Mouse (Mus musculus) forebrain, embryonic 16.5 days (tissue): ENCODE measurements around the gene Ttll6. TPM values are rescaled to one million over a fixed set of nuclear protein-coding genes. Genes with fewer than 3 reads are reported as not detected.
"Not testable (repeated sequence)": the region's sequence is repeated elsewhere in the genome, so short reads cannot be mapped to it uniquely, and the experiment has no call there.

Experiments used
- ATAC-seq: fragments of 200-750 bp; cut with Nextera tagmentation; 2 replicates; pipeline ENCODE4 v1.8.0; 2017; ENCODE audit warnings: mild to moderate bottlenecking, moderate library complexity
- H3K27ac ChIP-seq: fragments of 300-500 bp; sonication (generic); 2 replicates; pipeline ENCODE4 v1.5.1; 2014; ENCODE audit warnings: low read length, control low read depth
- H3K27me3 ChIP-seq: fragments of 300-500 bp; sonication (generic); replicated peaks from 2 replicates; pipeline ENCODE4 v1.6.1; 2014; ENCODE audit warnings: low read length; ENCODE audit not compliant: control insufficient read depth, insufficient read depth
- H3K36me3 ChIP-seq: fragments of 300-500 bp; sonication (generic); 2 replicates; pipeline ENCODE4 v1.6.1; 2014; ENCODE audit not compliant: control insufficient read depth, insufficient read depth
- H3K4me1 ChIP-seq: fragments of 300-500 bp; sonication (generic); replicated peaks from 2 replicates; pipeline ENCODE4 v1.6.1; 2014; ENCODE audit warnings: low read length; ENCODE audit not compliant: control insufficient read depth, insufficient read depth
- H3K4me2 ChIP-seq: fragments of 300-500 bp; sonication (generic); 2 replicates; pipeline ENCODE4 v1.6.1; 2014; ENCODE audit warnings: mild to moderate bottlenecking, low read length, control low read depth
- H3K4me3 ChIP-seq: fragments of 300-500 bp; sonication (generic); replicated peaks from 2 replicates; pipeline ENCODE4 v1.5.1; 2014; ENCODE audit warnings: mild to moderate bottlenecking, low read length, control low read depth
- H3K9ac ChIP-seq: fragments of 300-500 bp; sonication (generic); replicated peaks from 2 replicates; pipeline ENCODE4 v1.6.1; 2014; ENCODE audit warnings: low read depth, low read length, control low read depth
- H3K9me3 ChIP-seq: fragments of 300-500 bp; sonication (generic); 2 replicates; pipeline ENCODE4 v1.6.1; 2016; ENCODE audit warnings: low read length; ENCODE audit not compliant: control insufficient read depth
- WGBS: fragments of 180-500 bp; shearing (Covaris S2); extraction: QIAGEN DNeasy Blood & Tissue Kit; methylation state at CpG from one replicate; pipeline ENCODE4 v1.1.7; 2014; 5-methylcytosine and 5-hydroxymethylcytosine counted together
- polyA plus RNA-seq: library from polyadenylated mRNA; unstranded; fragments of >200 nt; fragmentation: Nextera tagmentation; extraction: Ambion mirVana; gene quantifications from 2 replicates; pipeline ENCODE4 v1.2.1, GENCODE M21; 2015

Gene Ttll6
- polyA plus RNA-seq, 1 experiment from 2014 or later, result 0.09 TPM

DNA sequence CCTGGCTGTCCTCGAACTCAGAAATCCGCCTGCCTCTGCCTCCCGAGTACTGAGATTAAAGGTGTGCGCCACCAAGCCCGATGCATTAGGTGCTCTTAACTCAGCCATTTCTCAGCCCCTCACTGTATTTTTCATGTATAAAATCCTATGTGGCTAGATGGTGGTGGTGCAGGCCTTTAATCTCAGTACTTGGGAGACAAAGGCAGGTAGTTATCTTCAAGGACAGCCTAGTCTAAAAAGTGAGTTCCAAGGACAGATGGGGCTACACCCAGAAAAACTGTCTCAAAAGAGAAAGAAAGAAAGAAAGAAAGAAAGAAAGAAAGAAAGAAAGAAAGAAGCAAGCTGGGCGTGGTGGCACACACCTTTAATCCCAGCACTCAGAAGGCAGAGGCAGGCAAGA lies 18.2 kb upstream of the Ttll6 start:
- Histone ChIP-seq H3K4me1 (no peaks in the 10 kb centered on the region), H3K27me3 (no peaks in the 10 kb centered on the region), H3K4me2 (no peak overlapping the region), H3K9ac (no peak overlapping the region), H3K4me3 (no peak overlapping the region), H3K36me3 (no peaks in the 10 kb centered on the region), H3K9me3 (no peaks in the 10 kb centered on the region), H3K27ac (no peak overlapping the region)
- ATAC-seq, result no peak
- 93% methylated on average over 6 of the region's 6 CpGs for WGBS

DNA sequence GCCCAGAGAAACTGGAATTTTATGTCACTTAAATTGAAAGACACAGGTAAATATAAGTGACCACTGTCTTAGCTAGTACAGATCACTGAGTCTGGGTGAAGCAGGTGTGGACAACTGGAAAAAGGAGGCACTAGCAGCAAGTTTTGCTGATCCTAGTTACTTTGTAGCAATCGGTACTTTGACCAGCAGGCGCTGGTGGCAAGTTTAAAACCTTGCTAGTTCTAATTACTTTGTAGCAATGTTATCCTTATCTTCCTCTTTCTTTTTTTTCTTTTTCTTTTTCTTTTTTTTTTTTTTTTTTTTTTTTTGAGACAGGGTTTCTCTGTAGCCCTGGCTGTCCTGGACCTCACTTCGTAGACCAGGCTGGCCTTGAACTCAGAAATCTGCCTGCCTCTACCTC lies 17.5 kb upstream of the Ttll6 start:
- H3K27ac ChIP-seq, result no peak overlapping the region
- no peak overlapping the region for H3K4me2 ChIP-seq
- no peak overlapping the region for H3K4me3 ChIP-seq
- H3K4me1 ChIP-seq, result no peaks in the 10 kb centered on the region
- H3K27me3 ChIP-seq, result no peaks in the 10 kb centered on the region
- H3K9me3 ChIP-seq, result no peaks in the 10 kb centered on the region
- 88% methylated on average over 3 of the region's 3 CpGs for WGBS
- ATAC-seq, result no peak
- H3K9ac ChIP-seq, result no peak overlapping the region
- H3K36me3 ChIP-seq, result no peaks in the 10 kb centered on the region

DNA sequence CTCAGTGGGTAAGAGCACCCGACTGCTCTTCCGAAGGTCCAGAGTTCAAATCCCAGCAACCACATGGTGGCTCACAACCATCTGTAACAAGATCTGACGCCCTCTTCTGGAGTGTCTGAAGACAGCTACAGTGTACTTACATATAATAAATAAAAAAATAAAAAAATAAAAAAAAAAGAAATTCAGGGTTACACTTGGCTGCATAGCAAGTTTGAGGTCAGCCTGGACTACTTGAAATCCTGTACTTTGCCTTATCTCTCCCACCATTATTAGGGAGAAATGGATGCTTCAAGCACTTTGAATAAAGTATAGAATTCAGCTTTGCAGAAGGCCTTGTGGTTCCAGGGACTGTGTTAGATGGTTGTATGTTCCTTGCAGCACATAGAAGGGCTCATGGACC lies 16.7 kb upstream of the Ttll6 start:
- not testable (repeated sequence) for H3K9ac ChIP-seq, H3K4me3 ChIP-seq, H3K36me3 ChIP-seq, H3K4me2 ChIP-seq, H3K4me1 ChIP-seq, H3K9me3 ChIP-seq, ATAC-seq, H3K27me3 ChIP-seq, H3K27ac ChIP-seq
- WGBS, result 85% methylated on average over 3 of the region's 3 CpGs

DNA sequence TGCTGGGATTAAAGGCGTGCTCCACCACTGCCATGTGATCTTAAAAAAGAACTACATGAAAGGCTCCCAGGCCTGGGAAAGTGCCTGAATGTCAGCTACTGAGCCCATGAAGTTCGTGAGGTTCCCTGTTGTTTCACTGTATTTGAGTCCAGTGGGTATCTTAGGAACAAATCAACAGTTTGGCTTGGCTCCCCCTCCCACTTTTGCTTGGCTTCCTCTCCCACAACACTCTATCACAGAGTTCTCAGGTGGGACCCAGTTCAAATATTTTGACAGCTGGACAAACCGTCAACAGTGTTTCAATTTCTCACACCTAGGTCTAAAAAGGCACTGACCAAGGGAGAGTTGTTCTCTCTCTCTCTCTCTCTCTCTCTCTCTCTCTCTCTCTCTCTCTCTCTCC lies 14.2 kb upstream of the Ttll6 start:
- WGBS, result 53% methylated on average over 3 of the region's 3 CpGs
- Histone ChIP-seq H3K27me3 (peaks cover 11% of the 10 kb centered on the region; the same call in 1 of the 2 replicates), H3K9me3 (no peaks in the 10 kb centered on the region), H3K27ac (no peak overlapping the region), H3K4me3 (no peak overlapping the region), H3K36me3 (no peaks in the 10 kb centered on the region), H3K4me2 (no peak overlapping the region), H3K4me1 (peaks cover 4% of the 10 kb centered on the region), H3K9ac (no peak overlapping the region)
- ATAC-seq, result no peak

DNA sequence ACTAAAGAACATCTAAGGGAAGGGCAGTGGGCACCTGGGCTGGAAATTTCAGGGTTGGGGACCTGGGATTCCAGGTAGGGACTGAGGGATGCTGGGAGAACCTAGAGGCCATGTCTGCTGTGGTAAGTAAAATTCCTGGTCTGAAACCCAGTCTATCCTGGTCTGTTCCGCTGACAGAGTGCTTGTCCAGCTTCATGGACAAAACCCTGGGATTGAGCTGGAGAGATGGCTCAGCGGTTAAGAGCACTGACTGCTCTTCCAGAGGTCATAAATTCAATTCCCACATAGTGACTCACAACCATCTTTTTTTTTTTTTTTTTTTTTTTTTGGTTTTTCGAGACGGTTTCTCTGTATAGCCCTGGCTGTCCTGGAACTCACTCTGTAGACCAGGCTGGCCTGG lies 10.8 kb upstream of the Ttll6 start:
- 90% methylated on average over 2 of the region's 4 CpGs for WGBS
- H3K36me3 ChIP-seq, H3K9ac ChIP-seq, H3K9me3 ChIP-seq, ATAC-seq, H3K4me1 ChIP-seq, H3K4me2 ChIP-seq, H3K27ac ChIP-seq, H3K4me3 ChIP-seq: not testable (repeated sequence)
- peaks cover 32% of the 10 kb centered on the region for H3K27me3 ChIP-seq

DNA sequence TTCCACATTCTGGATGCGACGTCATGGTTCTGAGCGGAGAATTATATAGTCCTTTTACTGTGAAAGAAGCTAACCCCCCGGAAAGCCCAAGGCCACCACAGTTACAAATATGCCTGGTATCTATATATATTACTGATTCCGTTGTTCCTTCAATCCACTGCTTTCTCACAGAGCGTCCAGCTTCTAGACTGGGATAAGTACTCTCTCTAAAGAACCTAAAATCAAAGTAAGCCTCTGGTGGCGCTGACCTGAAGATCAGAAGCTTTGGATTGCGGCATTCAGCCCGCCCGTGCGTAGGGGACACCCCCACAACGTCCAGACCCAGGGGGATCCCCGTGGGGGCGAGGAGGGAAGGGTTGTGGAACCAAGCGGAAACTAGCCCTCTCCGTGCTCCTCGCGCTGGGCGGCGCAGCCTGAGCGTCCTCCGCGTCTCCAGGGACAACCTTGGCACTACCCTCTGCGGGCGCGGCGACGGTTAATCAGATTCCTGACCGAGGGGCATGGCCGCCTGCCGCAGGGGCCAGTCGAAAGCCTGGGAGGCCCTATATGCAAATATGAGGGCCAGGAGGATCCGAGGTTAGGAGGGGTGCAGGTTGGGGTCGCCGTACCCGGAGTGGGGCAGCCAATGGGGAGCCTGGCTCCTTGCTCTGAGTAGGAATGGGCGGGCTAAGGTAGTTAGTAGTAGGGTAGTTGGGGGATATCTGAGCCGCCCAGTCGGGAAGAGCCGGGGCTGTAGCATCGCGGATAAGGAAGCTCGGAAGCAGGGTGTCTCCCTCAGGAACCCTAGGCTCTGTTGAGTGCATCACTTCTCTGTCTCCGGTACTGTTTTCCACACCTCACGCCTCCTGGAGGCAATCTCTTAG lies 9.3 kb upstream of the Ttll6 start:
- Histone ChIP-seq H3K36me3 (no peaks in the 10 kb centered on the region), H3K4me2 (peak overlapping the region; percentile 72), H3K27me3 (peaks cover 32% of the 10 kb centered on the region), H3K27ac (no peak overlapping the region), H3K9ac (peak overlapping the region; percentile 40), H3K4me3 (peak overlapping the region; percentile 47), H3K4me1 (peaks cover 6% of the 10 kb centered on the region), H3K9me3 (no peaks in the 10 kb centered on the region)
- WGBS, result 3% methylated on average over 45 of the region's 45 CpGs
- ATAC-seq, result peak; percentile 36

DNA sequence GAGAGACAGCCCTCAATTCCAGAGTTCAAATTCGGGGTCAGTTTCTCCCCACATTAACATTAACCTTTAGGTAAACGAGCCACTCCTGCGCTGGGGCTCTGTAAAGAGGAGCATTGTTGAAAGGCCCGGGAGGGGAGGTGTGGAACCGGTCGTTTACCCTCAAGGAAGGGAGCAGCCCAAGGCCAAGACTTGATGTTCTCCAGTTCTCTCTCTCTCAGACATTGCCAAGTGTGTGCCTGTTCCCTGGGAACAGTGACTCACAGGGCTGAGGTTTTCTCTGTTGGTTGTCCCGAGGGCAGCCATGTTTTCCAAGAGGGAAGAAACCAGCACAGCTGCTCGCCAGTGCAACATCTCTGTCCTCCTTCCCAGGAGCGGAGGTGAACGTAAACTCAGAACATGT lies 3.0 kb upstream of the Ttll6 start:
- H3K4me1 ChIP-seq, result no peaks in the 10 kb centered on the region
- H3K27me3 ChIP-seq, result peaks cover 10% of the 10 kb centered on the region
- H3K9ac ChIP-seq, result no peak overlapping the region
- H3K4me2 ChIP-seq, result no peak overlapping the region
- H3K36me3 ChIP-seq, result no peaks in the 10 kb centered on the region
- H3K4me3 ChIP-seq, result no peak overlapping the region
- WGBS, result 57% methylated on average over 10 of the region's 10 CpGs
- no peak overlapping the region for H3K27ac ChIP-seq
- no peak for ATAC-seq
- no peaks in the 10 kb centered on the region for H3K9me3 ChIP-seq

GRCm38 (mm10) chr11:96135847-96136246 lies 2.3 kb downstream of the Ttll6 start:
- Histone ChIP-seq H3K9ac (no peak overlapping the region), H3K4me2 (no peak overlapping the region), H3K4me3 (no peak overlapping the region), H3K9me3 (no peaks in the 10 kb centered on the region), H3K27ac (no peak overlapping the region), H3K27me3 (no peaks in the 10 kb centered on the region), H3K4me1 (no peaks in the 10 kb centered on the region), H3K36me3 (no peaks in the 10 kb centered on the region)
- 87% methylated on average over 8 of the region's 8 CpGs for WGBS
- ATAC-seq, result no peak

GRCm38 (mm10) chr11:96140726-96141175 lies 7.2 kb downstream of the Ttll6 start:
- no peak overlapping the region for H3K4me3 ChIP-seq
- ATAC-seq, result no peak
- no peaks in the 10 kb centered on the region for H3K36me3 ChIP-seq
- WGBS, result 58% methylated on average over 4 of the region's 4 CpGs
- no peak overlapping the region for H3K9ac ChIP-seq
- H3K4me2 ChIP-seq, result no peak overlapping the region
- H3K27me3 ChIP-seq, result peaks cover 4% of the 10 kb centered on the region
- peaks cover under 1% of the 10 kb centered on the region; the same call in 1 of the 2 replicates for H3K4me1 ChIP-seq
- no peaks in the 10 kb centered on the region for H3K9me3 ChIP-seq
- no peak overlapping the region for H3K27ac ChIP-seq
